ENCODE assay signal across 8 mouse cellular contexts in the genomic region with DNA sequence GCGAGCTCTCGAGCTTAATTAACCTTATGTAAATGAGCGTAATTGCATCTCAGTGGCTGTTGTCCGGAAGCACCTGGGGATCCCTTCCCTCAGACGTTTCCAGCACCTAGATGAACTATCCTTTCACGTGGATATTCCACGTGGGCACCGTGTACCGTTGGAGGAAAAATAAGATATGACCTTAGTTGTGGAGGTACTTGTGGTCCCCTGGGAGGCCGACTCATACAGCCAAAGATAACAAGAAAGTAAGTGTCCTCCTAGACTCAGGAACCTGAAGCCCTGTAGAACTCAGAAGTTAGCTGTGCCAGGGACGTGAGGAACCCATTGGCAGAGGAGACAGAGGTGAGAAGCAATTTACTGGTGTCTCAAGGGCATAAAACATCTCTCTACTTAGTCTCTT. TPM values are rescaled to one million over a fixed set of nuclear protein-coding genes. Genes with fewer than 3 reads are reported as not detected.
DNase-seq lines count a peak whose midpoint lies in the region; ATAC-seq and TF ChIP-seq lines count a peak whose summit lies in the region.

No protein-coding gene starts in this region.

- peaks cover 70% of the 10 kb centered on the region for H3K27me3 ChIP-seq in embryonic facial prominence, embryonic 12.5 days
- peaks cover 70% of the 10 kb centered on the region for H3K27me3 ChIP-seq in intestine, embryonic 14.5 days (replicated peaks; ENCODE audit: control insufficient read depth, insufficient read depth, low read length)
- peaks cover 72% of the 10 kb centered on the region for H3K27me3 ChIP-seq in neural tube, embryonic 11.5 days (ENCODE audit: control insufficient read depth, insufficient read depth, low read length)

- H3K27ac ChIP-seq in layer of hippocampus, adult 2 months = no peak overlapping the region
- no peak overlapping the region for H3K27ac ChIP-seq in embryonic facial prominence, embryonic 12.5 days
- no peak overlapping the region for H3K27ac ChIP-seq in intestine, embryonic 14.5 days (ENCODE audit: low read depth)
- H3K27ac ChIP-seq in neural tube, embryonic 11.5 days (ENCODE audit: low read depth, low read length) = no peak overlapping the region

- H3K4me3 ChIP-seq in layer of hippocampus, adult 2 months = peak overlapping the region; percentile 45
- peak overlapping the region; percentile 24 for H3K4me3 ChIP-seq in embryonic facial prominence, embryonic 12.5 days
- H3K4me3 ChIP-seq in intestine, embryonic 14.5 days (ENCODE audit: low read depth, low read length) = peak overlapping the region; percentile 18
- no peak overlapping the region for H3K4me3 ChIP-seq in neural tube, embryonic 11.5 days (ENCODE audit: low read depth, low read length)

- no peak for ATAC-seq in embryonic facial prominence, embryonic 12.5 days (ENCODE audit: insufficient number of reproducible peaks, insufficient read depth, low FRiP score, low TSS enrichment)
- ATAC-seq in intestine, embryonic 14.5 days (replicated peaks; ENCODE audit: low FRiP score, low TSS enrichment, low read depth) = no peak
- ATAC-seq in neural tube, embryonic 11.5 days (ENCODE audit: insufficient read depth, low FRiP score, low TSS enrichment) = no peak

- no peak for DNase-seq in layer of hippocampus, adult 2 months (ENCODE audit: low spot score in 2 of 2)
- DNase-seq in layer of hippocampus, adult 9-11 months = no peak
- no peak for DNase-seq in intestine, embryonic 14.5 days (ENCODE audit: low spot score)
- no peak for DNase-seq in neural tube, embryonic 11.5 days (ENCODE audit: low spot score)
- no peak for DNase-seq in MN1 (ENCODE audit: low spot score)
- DNase-seq in left cerebral cortex, postnatal 10 days (ENCODE audit: extremely low spot score in 1 of 2, low spot score in 2 of 2) = no peak
- no peak for DNase-seq in thymus, postnatal 10 days (ENCODE audit: low spot score in 2 of 2)

- no peak for TF ChIP-seq CTCF in layer of hippocampus, adult 2 months (conservative IDR thresholded peaks at IDR 0.05)

- no peaks in the 10 kb centered on the region for H3K36me3 ChIP-seq in embryonic facial prominence, embryonic 12.5 days
- no peaks in the 10 kb centered on the region for H3K36me3 ChIP-seq in intestine, embryonic 14.5 days (ENCODE audit: control insufficient read depth, insufficient read depth, low read length)
- H3K36me3 ChIP-seq in neural tube, embryonic 11.5 days (ENCODE audit: control insufficient read depth, insufficient read depth, low read length) = no peaks in the 10 kb centered on the region

- H3K9ac ChIP-seq in embryonic facial prominence, embryonic 12.5 days = no peak overlapping the region
- no peak overlapping the region for H3K9ac ChIP-seq in intestine, embryonic 14.5 days (ENCODE audit: low read length)
- H3K9ac ChIP-seq in neural tube, embryonic 11.5 days (ENCODE audit: low read length) = no peak overlapping the region

- 2% methylated on average over 11 of the region's 11 CpGs for WGBS in embryonic facial prominence, embryonic 12.5 days
- WGBS in intestine, embryonic 14.5 days = 2% methylated on average over 11 of the region's 11 CpGs
- WGBS in neural tube, embryonic 11.5 days = 3% methylated on average over 11 of the region's 11 CpGs

- intact Hi-C loops in left cerebral cortex, postnatal 10 days (cut with DNase I) = loop anchor here (5.0 to 10.0 kb wide), 4 partner anchors 377 to 707 kb away; a partner anchor contains a TSS

- peak overlapping the region; percentile 48 for H3K4me2 ChIP-seq in embryonic facial prominence, embryonic 12.5 days (replicated peaks)
- peak overlapping the region; percentile 44 for H3K4me2 ChIP-seq in intestine, embryonic 14.5 days (ENCODE audit: low read length)
- peak overlapping the region; percentile 39; the same call in 1 of the 2 replicates for H3K4me2 ChIP-seq in neural tube, embryonic 11.5 days (ENCODE audit: low read depth)

- peaks cover 33% of the 10 kb centered on the region for H3K4me1 ChIP-seq in embryonic facial prominence, embryonic 12.5 days
- peaks cover 7% of the 10 kb centered on the region for H3K4me1 ChIP-seq in intestine, embryonic 14.5 days (replicated peaks; ENCODE audit: control insufficient read depth, insufficient read depth, low read length)
- peaks cover 14% of the 10 kb centered on the region for H3K4me1 ChIP-seq in neural tube, embryonic 11.5 days (ENCODE audit: control insufficient read depth, insufficient read depth, low read length)

- no peaks in the 10 kb centered on the region for H3K9me3 ChIP-seq in embryonic facial prominence, embryonic 12.5 days
- no peaks in the 10 kb centered on the region for H3K9me3 ChIP-seq in intestine, embryonic 14.5 days (ENCODE audit: control insufficient read depth, low read length)
- no peaks in the 10 kb centered on the region for H3K9me3 ChIP-seq in neural tube, embryonic 11.5 days (ENCODE audit: control insufficient read depth, low read length)

RNA-seq across cellular contexts. Expression of a gene that starts 13.4 kb away (rescaled TPM):
- total RNA-seq in layer of hippocampus, adult 2 months (2021) = under 1 TPM; 0.20 to 0.27 TPM
- 0.24 and 0.35 TPM in 2 replicates for polyA plus RNA-seq in embryonic facial prominence, embryonic 12.5 days (2016; fragmentation: Nextera tagmentation; extraction: Ambion mirVana)
- polyA plus RNA-seq in intestine, embryonic 14.5 days (2014; fragmentation: Nextera tagmentation; extraction: Ambion mirVana) = not detected in 2 replicates
- 7.6 and 7.7 TPM in 2 replicates for polyA plus RNA-seq in neural tube, embryonic 11.5 days (2014; fragmentation: Nextera tagmentation; extraction: Ambion mirVana)
- total RNA-seq in left cerebral cortex, postnatal 10 days (2021) = under 1 TPM; 0.18 to 0.39 TPM
